Mouse (Mus musculus): Measurements from ENCODE around the gene Smarca2. TPM values are rescaled to one million over a fixed set of nuclear protein-coding genes. Genes with fewer than 3 reads are reported as not detected.

Gene Smarca2
- 100 to 1,000 TPM; 280 to 296 TPM for total RNA-seq (2021)
- long read RNA-seq, experiment 1, full-length matches to known transcripts = 87 of 295 reads
- long read RNA-seq, experiment 1, partial matches to known transcripts = 63 of 295 reads
- long read RNA-seq, experiment 1, other reads (novel, unspliced or antisense) = 145 of 295 reads
- long read RNA-seq, experiment 2, full-length matches to known transcripts = 76 of 271 reads
- long read RNA-seq, experiment 2, partial matches to known transcripts = 86 of 271 reads
- long read RNA-seq, experiment 2, other reads (novel, unspliced or antisense) = 109 of 271 reads

DNA sequence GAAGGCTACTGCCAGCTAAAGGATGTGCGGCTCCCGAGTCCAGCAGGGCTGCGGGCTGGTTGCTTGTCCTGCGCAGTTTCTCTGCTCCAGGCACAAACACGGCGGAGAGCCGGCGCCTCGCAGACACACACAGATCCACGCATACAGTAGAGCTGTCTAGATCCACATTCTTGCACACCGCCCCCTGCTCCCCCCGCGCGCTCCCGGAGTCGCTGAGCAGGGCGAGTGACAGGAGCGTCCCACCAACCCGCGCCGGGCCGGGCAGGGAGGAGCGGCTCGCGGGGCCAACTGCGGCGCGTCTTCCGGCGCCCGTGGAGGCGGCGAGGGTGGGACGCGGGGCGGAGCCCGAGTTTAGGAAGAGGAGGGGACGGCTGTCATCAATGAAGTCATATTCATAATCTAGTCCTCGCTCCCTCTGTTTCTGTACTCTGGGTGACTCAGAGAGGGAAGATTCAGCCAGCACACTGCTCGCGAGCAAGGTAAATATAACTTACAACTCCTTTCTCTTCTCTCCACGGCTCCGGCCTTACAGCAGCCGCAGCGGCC lies at the start of gene Smarca2:
Smarca2 (plus strand) TSS at position 296 of the 546 bp plus-strand sequence.
- H3K27ac ChIP-seq = peak within 1 kb of the TSS; percentile 95
- intact Hi-C loops (cut with DNase I) = loop anchor here (5.0 kb wide), 3 partner anchors 73 to 343 kb away; no protein-coding TSS in a partner anchor

DNA sequence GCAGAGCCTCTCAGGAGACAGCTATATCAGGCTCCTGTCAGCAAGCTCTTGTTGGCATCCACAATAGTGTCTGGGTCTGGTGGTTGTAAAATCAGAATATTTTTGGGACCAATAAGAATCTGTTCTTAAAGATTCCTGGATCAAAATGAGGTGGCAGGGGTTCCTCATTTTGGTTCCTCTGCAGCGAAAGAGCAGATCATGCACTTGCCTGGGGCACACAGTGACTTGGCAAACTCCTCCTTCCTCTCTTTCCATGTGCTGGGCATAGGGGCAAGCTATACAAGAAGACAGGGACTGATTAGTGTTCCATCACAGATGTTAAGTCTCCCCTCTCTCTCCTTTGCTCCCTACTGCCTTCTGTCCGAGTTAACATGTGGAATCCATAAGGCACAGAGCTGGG lies 40.0 kb upstream of the Smarca2 start:
- no peak for DNase-seq (ENCODE audit: extremely low spot score in 1 of 2, low spot score in 2 of 2)
- H3K27ac ChIP-seq = no peak overlapping the region
- intact Hi-C loops (cut with DNase I) = no loop called here
- H3K4me3 ChIP-seq = no peak overlapping the region
- TF ChIP-seq CTCF (IDR thresholded peaks at IDR 0.05) = no peak

More for the DNA sequence above, at the start of gene Smarca2:
- peak within 1 kb of the TSS; percentile 96 for H3K4me3 ChIP-seq
- no peak for TF ChIP-seq CTCF (IDR thresholded peaks at IDR 0.05)
- DNase-seq (ENCODE audit: extremely low spot score in 1 of 2, low spot score in 2 of 2) = peak; percentile 99

DNA sequence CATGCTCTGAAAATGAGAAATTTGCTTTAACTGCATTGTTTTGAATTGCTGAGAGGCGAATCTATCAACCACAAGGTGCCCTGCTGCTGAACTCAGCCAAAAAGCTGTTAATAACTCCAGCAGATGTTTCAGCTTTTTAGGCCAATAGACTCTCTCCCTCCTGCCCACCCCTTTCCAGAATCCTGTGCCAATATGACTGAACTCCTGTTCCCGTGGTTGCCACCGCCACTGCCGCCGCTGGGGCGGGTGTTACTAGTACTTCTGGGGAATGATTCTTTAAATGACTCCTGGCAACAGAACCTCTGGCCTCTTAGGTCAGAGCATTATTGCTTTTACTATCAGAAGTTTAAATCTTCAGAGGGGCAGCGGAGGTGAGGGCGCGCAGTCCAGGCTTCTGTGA lies 38.7 kb upstream of the Smarca2 start:
- intact Hi-C loops (cut with DNase I) = no loop called here
- Histone ChIP-seq H3K27ac (no peak overlapping the region), H3K4me3 (no peak overlapping the region)
- no peak for TF ChIP-seq CTCF (IDR thresholded peaks at IDR 0.05)
- no peak for DNase-seq (ENCODE audit: extremely low spot score in 1 of 2, low spot score in 2 of 2)

DNA sequence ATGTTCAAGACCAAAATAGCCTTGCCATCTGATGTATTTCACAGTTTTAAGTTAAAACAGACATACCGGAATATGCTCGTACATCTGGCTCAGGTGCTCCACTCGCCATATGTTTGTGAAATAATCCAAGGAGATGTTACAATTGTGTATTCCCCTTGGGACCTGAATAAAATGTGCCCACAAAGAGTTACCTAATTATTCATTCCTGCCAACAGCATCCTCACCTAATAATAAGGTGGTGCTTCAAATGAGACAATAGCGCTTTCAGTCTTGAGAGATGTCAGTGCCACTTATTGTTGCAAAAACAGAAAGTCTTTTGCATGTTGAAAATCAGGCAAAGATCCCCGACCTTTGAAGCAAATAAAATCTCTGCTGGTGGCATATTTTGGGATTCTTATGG lies 36.6 kb upstream of the Smarca2 start:
- Histone ChIP-seq H3K4me3 (no peak overlapping the region), H3K27ac (no peak overlapping the region)
- no peak for DNase-seq (ENCODE audit: extremely low spot score in 1 of 2, low spot score in 2 of 2)
- no peak for TF ChIP-seq CTCF (IDR thresholded peaks at IDR 0.05)
- intact Hi-C loops (cut with DNase I) = no loop called here

DNA sequence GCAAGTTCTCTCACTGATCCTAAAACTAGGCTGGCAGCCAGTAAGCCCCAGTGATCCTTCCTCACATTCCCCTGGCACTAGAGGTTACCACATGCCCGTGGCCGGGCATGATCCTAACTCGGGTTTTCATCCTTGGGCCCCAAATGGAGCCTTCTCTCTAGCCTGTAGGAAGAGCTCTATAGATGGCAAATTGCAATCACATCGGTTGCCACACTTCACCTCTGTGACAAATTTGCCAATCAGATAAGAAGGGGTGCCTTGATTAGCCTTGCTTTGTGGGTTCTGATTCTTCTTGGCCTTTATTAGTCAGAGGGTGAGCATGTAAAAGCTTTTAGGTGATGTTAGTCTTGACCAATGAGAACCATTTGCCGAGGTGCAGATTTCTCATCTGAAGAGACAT lies 35.9 kb upstream of the Smarca2 start:
- no peak for TF ChIP-seq CTCF (IDR thresholded peaks at IDR 0.05)
- intact Hi-C loops (cut with DNase I) = no loop called here
- Histone ChIP-seq H3K27ac (no peak overlapping the region), H3K4me3 (no peak overlapping the region)
- DNase-seq (ENCODE audit: extremely low spot score in 1 of 2, low spot score in 2 of 2) = no peak

DNA sequence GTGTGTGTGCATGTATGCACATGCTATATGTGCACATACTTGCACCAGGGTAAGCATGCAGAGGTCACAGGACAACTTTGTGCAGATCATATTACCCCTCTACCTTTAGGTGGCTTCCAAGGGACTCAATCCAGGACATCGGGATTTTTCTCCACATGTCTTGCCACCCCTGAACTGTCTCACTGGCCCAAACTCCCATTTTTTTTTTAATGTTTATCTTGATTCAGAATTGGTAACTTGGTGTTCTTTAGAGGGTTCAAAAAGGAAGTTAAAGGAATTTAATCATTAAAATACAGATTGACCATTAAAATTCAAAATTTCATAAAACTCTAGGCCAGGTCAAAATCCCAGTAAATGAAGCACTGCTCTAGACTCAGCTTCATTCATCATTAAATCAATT lies 35.4 kb upstream of the Smarca2 start:
- Histone ChIP-seq H3K4me3 (no peak overlapping the region), H3K27ac (no peak overlapping the region)
- no peak for TF ChIP-seq CTCF (IDR thresholded peaks at IDR 0.05)

DNA sequence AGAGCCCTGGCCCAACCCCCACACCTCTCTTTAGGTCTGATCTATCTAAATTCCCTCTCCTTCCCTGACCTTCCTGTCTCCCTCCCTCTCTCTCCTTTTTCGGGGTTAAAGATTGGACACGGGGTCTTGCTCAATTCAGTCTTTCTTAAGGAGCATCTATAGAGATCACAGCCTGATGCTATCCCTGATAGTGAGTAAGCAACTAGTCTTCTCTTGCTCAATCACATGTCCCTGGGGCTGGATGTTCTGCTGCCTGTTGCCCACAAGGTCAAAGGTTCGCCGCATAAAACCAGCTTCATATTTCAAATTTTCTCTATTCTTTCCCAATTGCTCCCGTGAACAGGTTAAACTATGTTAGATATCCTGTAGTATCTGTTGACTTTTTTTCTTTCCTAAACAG lies 25.2 kb upstream of the Smarca2 start:
- no peak for TF ChIP-seq CTCF (IDR thresholded peaks at IDR 0.05)
- Histone ChIP-seq H3K4me3 (no peak overlapping the region), H3K27ac (no peak overlapping the region)
- no peak for DNase-seq (ENCODE audit: extremely low spot score in 1 of 2, low spot score in 2 of 2)
- intact Hi-C loops (cut with DNase I) = no loop called here

More for the DNA sequence above, 35.4 kb upstream of the Smarca2 start:
- intact Hi-C loops (cut with DNase I) = no loop called here
- no peak for DNase-seq (ENCODE audit: extremely low spot score in 1 of 2, low spot score in 2 of 2)

DNA sequence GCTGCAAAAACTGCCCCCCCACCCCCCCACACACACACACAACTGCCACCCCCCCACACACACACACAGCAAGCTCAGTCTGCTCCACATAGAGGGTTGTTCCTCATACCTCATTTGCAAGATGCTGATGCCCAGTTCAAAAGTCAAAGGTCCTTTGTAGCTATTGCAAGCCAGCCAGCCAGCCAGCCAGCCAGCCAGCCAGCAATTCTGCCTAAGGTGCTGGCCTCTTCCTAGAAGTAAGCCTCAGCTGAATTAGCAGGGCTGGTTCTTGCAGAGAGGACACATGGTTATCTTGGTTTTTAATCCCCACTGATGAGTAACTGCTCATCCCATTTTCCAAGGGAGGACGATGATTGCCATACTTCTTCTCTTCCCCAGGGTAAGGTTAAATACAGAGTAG lies 24.8 kb upstream of the Smarca2 start:
- H3K27ac ChIP-seq = no peak overlapping the region
- no peak for TF ChIP-seq CTCF (IDR thresholded peaks at IDR 0.05)
- no peak overlapping the region for H3K4me3 ChIP-seq
- intact Hi-C loops (cut with DNase I) = no loop called here
- DNase-seq (ENCODE audit: extremely low spot score in 1 of 2, low spot score in 2 of 2) = no peak

DNA sequence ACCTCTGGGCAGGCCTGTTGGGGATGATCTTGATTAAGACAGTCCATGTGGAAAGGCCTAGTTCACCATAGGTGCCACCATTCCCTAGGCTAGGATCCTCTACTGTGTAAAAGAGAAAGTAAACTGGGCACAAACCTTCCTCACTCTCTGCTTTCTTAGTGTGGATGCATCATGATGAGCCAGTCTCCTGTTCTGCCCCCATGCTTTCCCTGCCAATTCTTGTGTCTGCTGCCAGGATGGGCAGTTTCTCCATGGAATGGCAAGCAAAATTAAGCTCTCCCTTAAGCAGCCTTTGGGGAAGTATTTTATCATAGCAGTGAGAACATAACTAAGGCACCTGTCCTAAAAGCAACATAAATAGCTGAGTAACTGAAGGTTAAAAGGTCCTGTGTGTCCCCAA lies 10.2 kb upstream of the Smarca2 start:
- TF ChIP-seq CTCF (IDR thresholded peaks at IDR 0.05) = no peak
- DNase-seq (ENCODE audit: extremely low spot score in 1 of 2, low spot score in 2 of 2) = no peak
- H3K27ac ChIP-seq = no peak overlapping the region
- intact Hi-C loops (cut with DNase I) = no loop called here
- no peak overlapping the region for H3K4me3 ChIP-seq

DNA sequence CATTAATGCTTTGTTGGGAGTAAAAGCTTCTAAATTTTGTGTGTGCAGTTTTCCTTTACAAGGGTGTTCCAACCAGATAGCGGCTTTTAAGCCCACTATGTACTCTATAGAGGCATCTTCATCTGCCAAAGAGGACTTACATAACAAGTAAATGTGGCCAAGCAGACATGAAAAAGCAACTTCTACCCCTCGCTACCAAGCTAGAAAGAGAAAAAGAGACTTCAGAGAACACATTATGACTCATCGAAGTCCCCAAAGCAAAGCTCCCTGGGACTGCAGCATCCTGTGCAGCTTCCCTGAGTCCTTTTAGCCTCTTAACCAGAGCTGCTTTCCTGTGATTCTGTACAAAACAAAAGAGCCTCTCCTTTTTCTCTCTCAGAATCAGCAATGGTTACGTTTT lies 3.4 kb upstream of the Smarca2 start:
- no peak for TF ChIP-seq CTCF (IDR thresholded peaks at IDR 0.05)
- intact Hi-C loops (cut with DNase I) = loop anchor here (5.0 kb wide), 2 partner anchors 69 to 134 kb away; no protein-coding TSS in a partner anchor
- H3K27ac ChIP-seq = peak overlapping the region; percentile 30; the same call in 1 of the 2 replicates
- no peak overlapping the region for H3K4me3 ChIP-seq
- DNase-seq (ENCODE audit: extremely low spot score in 1 of 2, low spot score in 2 of 2) = no peak

DNA sequence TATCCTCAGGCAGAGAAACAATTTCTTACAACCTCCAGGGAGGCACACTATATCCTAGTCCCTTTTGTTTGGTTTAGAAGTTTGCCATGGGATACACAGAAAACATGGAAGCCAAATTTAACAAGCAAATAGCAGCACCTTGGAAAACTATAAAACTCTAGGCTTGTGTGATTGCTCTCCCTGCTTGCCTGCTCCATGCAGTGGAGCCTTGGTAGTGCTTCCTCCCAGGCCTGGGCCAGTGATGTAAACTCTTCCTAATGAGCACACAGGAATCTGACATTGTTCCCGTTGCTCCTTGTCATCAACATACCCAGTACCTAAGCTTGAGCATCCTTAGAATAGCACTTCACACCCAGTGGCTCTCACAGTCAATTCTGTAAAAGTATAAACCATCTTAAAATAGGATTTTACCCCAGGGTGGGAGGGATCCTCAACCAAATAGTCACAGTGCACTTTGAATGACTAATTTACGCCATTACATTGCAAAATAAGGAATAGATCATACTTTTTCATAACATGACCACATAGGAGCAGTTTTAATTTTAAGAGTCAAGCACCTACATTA lies 1.5 kb upstream of the Smarca2 start:
- intact Hi-C loops (cut with DNase I) = loop anchor here (5.0 kb wide), 2 partner anchors 71 to 136 kb away; no protein-coding TSS in a partner anchor
- peak overlapping the region; percentile 96; the same call in 1 of the 2 replicates for H3K4me3 ChIP-seq
- no peak for DNase-seq (ENCODE audit: extremely low spot score in 1 of 2, low spot score in 2 of 2)
- no peak for TF ChIP-seq CTCF (IDR thresholded peaks at IDR 0.05)
- H3K27ac ChIP-seq = peak overlapping the region; percentile 85; the same call in 1 of the 2 replicates
